Mouse (Mus musculus): ENCODE results near the gene Sncg. TPM values are rescaled to one million over a fixed set of nuclear protein-coding genes. Genes with fewer than 3 reads are reported as not detected.

Gene Sncg
- polyA plus RNA-seq, 1 experiment from 2014 or later = 136 TPM

- H3K4me2 ChIP-seq (replicated peaks) = no peak overlapping the region
- no peaks in the 10 kb centered on the region for H3K9me3 ChIP-seq (replicated peaks)
- peaks cover 55% of the 10 kb centered on the region for H3K36me3 ChIP-seq
- no peak overlapping the region for H3K27ac ChIP-seq
- no peak for ATAC-seq (ENCODE audit: low FRiP score)
- no peaks in the 10 kb centered on the region for H3K27me3 ChIP-seq
- no peak overlapping the region for H3K9ac ChIP-seq
- WGBS = 97% methylated on average over 3 of the region's 3 CpGs
- H3K4me1 ChIP-seq = no peaks in the 10 kb centered on the region
- H3K4me3 ChIP-seq = no peak overlapping the region
Observed at GRCm38 (mm10) chr14:34326606-34327005, 48.0 kb downstream of the Sncg start.

GRCm38 (mm10) chr14:34323576-34324085 lies 51.0 kb downstream of the Sncg start:
- 94% methylated on average over 5 of the region's 5 CpGs for WGBS
- Histone ChIP-seq H3K4me2 (replicated peaks) (no peak overlapping the region), H3K9me3 (replicated peaks) (no peaks in the 10 kb centered on the region), H3K9ac (no peak overlapping the region), H3K27ac (no peak overlapping the region), H3K36me3 (peaks cover 46% of the 10 kb centered on the region), H3K4me3 (no peak overlapping the region), H3K27me3 (no peaks in the 10 kb centered on the region), H3K4me1 (no peaks in the 10 kb centered on the region)
- no peak for ATAC-seq (ENCODE audit: low FRiP score)

Other genes with a start within 250 kb of the Sncg start
- gene Npy4r, start 222.3 kb downstream of the Sncg start, polyA plus RNA-seq (2016; fragmentation: Nextera tagmentation; extraction: Ambion mirVana) = 0.05 and 0.10 TPM in 2 replicates
- 3.3 and 4.8 TPM in 2 replicates for gene Gprin2, start 173.1 kb downstream of the Sncg start, polyA plus RNA-seq (2016; fragmentation: Nextera tagmentation; extraction: Ambion mirVana)
- gene Syt15, start 155.2 kb downstream of the Sncg start, polyA plus RNA-seq (2016; fragmentation: Nextera tagmentation; extraction: Ambion mirVana) = 0.36 and 0.59 TPM in 2 replicates
- gene Shld2, start 64.3 kb downstream of the Sncg start, polyA plus RNA-seq (2016; fragmentation: Nextera tagmentation; extraction: Ambion mirVana) = 8.5 and 9.4 TPM in 2 replicates
- 97.7 and 110 TPM in 2 replicates for gene Glud1, start 64.1 kb downstream of the Sncg start, polyA plus RNA-seq (2016; fragmentation: Nextera tagmentation; extraction: Ambion mirVana)
- gene Fam25c, start 19.4 kb downstream of the Sncg start, polyA plus RNA-seq (2016; fragmentation: Nextera tagmentation; extraction: Ambion mirVana) = not detected in 2 replicates
- 7.0 and 7.3 TPM in 2 replicates for gene Mmrn2, start 676 bp upstream of the Sncg start, polyA plus RNA-seq (2016; fragmentation: Nextera tagmentation; extraction: Ambion mirVana)
- gene Bmpr1a, start 128.6 kb upstream of the Sncg start, polyA plus RNA-seq (2016; fragmentation: Nextera tagmentation; extraction: Ambion mirVana) = 47.6 and 50.4 TPM in 2 replicates
- not detected in 2 replicates for gene 9230112D13Rik, start 148.0 kb upstream of the Sncg start, polyA plus RNA-seq (2016; fragmentation: Nextera tagmentation; extraction: Ambion mirVana)
- 0.22 and 1.9 TPM in 2 replicates for gene Ldb3, start 213.9 kb upstream of the Sncg start, polyA plus RNA-seq (2016; fragmentation: Nextera tagmentation; extraction: Ambion mirVana)
- gene Opn4, start 225.4 kb upstream of the Sncg start, polyA plus RNA-seq (2016; fragmentation: Nextera tagmentation; extraction: Ambion mirVana) = not detected in 2 replicates

Measured in hindbrain, embryonic 12.5 days (tissue).